Mouse (Mus musculus) liver, embryonic 16.5 days (tissue): ENCODE results near the gene Tbc1d10a. TPM values are rescaled to one million over a fixed set of nuclear protein-coding genes. Genes with fewer than 3 reads are reported as not detected.

Experiments
- ATAC-seq: fragments of 200-750 bp; cut with Nextera tagmentation; 2 replicates; pipeline ENCODE4 v1.8.0; 2017; ENCODE audit warnings: low read depth, mild to moderate bottlenecking, moderate number of reproducible peaks, moderate library complexity
- H3K27ac ChIP-seq: fragments of 300-500 bp; sonication (generic); 2 replicates; pipeline ENCODE4 v1.5.1; 2014; ENCODE audit warnings: mild to moderate bottlenecking, low read length
- H3K27me3 ChIP-seq: fragments of 300-500 bp; sonication (generic); 2 replicates; pipeline ENCODE4 v1.6.1; 2014; ENCODE audit warnings: low read depth, low read length, mixed read lengths; ENCODE audit not compliant: control insufficient read depth, insufficient read depth
- H3K36me3 ChIP-seq: fragments of 300-500 bp; sonication (generic); 2 replicates; pipeline ENCODE4 v1.6.1; 2014; ENCODE audit warnings: mild to moderate bottlenecking; ENCODE audit not compliant: control insufficient read depth, insufficient read depth
- H3K4me1 ChIP-seq: fragments of 300-500 bp; sonication (generic); 2 replicates; pipeline ENCODE4 v1.6.1; 2014; ENCODE audit warnings: low read depth, low read length, mixed read lengths; ENCODE audit not compliant: control insufficient read depth
- H3K4me2 ChIP-seq: fragments of 300-500 bp; sonication (generic); 2 replicates; pipeline ENCODE4 v1.6.1; 2014; ENCODE audit warnings: low read depth, low read length, mixed read lengths
- H3K4me3 ChIP-seq: fragments of 300-500 bp; sonication (generic); 2 replicates; pipeline ENCODE4 v1.5.1; 2014; ENCODE audit warnings: low read depth, mild to moderate bottlenecking, low read length
- H3K9ac ChIP-seq: fragments of 300-500 bp; sonication (generic); 2 replicates; pipeline ENCODE4 v1.6.1; 2014; ENCODE audit warnings: low read depth, low read length
- H3K9me3 ChIP-seq: fragments of 300-500 bp; sonication (generic); replicated peaks from 2 replicates; pipeline ENCODE4 v1.6.1; 2016; ENCODE audit warnings: low read length; ENCODE audit not compliant: control insufficient read depth
- WGBS: fragments of 180-500 bp; shearing (Covaris S2); extraction: QIAGEN DNeasy Blood & Tissue Kit; methylation state at CpG from one replicate; pipeline ENCODE4 v1.1.7; 2014; ENCODE audit not compliant: insufficient replicate concordance; 5-methylcytosine and 5-hydroxymethylcytosine counted together
- polyA plus RNA-seq: library from polyadenylated mRNA; unstranded; fragments of >200 nt; fragmentation: Nextera tagmentation; extraction: Ambion mirVana; gene quantifications from 2 replicates; pipeline ENCODE4 v1.2.1, GENCODE M21; 2015

Gene Tbc1d10a
- polyA plus RNA-seq, 1 experiment from 2014 or later, result 6.5 TPM

- WGBS, result 68% methylated on average over 3 of the region's 3 CpGs
- H3K27ac ChIP-seq, result no peak overlapping the region
- H3K9ac ChIP-seq, result no peak overlapping the region
- ATAC-seq, result no peak
- peaks cover 25% of the 10 kb centered on the region for H3K4me1 ChIP-seq
- H3K9me3 ChIP-seq, result no peaks in the 10 kb centered on the region
- no peak overlapping the region for H3K4me3 ChIP-seq
- H3K36me3 ChIP-seq, result no peaks in the 10 kb centered on the region
- H3K27me3 ChIP-seq, result no peaks in the 10 kb centered on the region
- H3K4me2 ChIP-seq, result no peak overlapping the region
Measured at GRCm38 (mm10) chr11:4190677-4191076, 4.1 kb downstream of the Tbc1d10a start.

GRCm38 (mm10) chr11:4192757-4193156 is 6.2 kb downstream of the Tbc1d10a start:
- Histone ChIP-seq H3K27ac (no peak overlapping the region), H3K9me3 (no peaks in the 10 kb centered on the region), H3K9ac (no peak overlapping the region), H3K36me3 (no peaks in the 10 kb centered on the region), H3K27me3 (no peaks in the 10 kb centered on the region), H3K4me3 (no peak overlapping the region), H3K4me1 (peaks cover 15% of the 10 kb centered on the region), H3K4me2 (no peak overlapping the region)
- 79% methylated on average over 3 of the region's 3 CpGs for WGBS
- no peak for ATAC-seq

- no peaks in the 10 kb centered on the region for H3K9me3 ChIP-seq
- H3K9ac ChIP-seq, result no peak overlapping the region
- no peaks in the 10 kb centered on the region for H3K27me3 ChIP-seq
- H3K4me2 ChIP-seq, result no peak overlapping the region
- no peak overlapping the region for H3K4me3 ChIP-seq
- peaks cover 9% of the 10 kb centered on the region for H3K4me1 ChIP-seq
- H3K27ac ChIP-seq, result no peak overlapping the region
- H3K36me3 ChIP-seq, result no peaks in the 10 kb centered on the region
- ATAC-seq, result no peak
Measured at GRCm38 (mm10) chr11:4193420-4193819, 6.8 kb downstream of the Tbc1d10a start.

GRCm38 (mm10) chr11:4195597-4196031 is 9.0 kb downstream of the Tbc1d10a start:
- Histone ChIP-seq H3K4me3 (no peak overlapping the region), H3K9ac (no peak overlapping the region), H3K27me3 (no peaks in the 10 kb centered on the region), H3K36me3 (no peaks in the 10 kb centered on the region), H3K27ac (no peak overlapping the region), H3K4me2 (no peak overlapping the region), H3K4me1 (peaks cover under 1% of the 10 kb centered on the region), H3K9me3 (no peaks in the 10 kb centered on the region)
- WGBS, result 37% methylated on average over 3 of the region's 3 CpGs
- ATAC-seq, result peak; percentile 47; the same call in 1 of the 2 replicates

GRCm38 (mm10) chr11:4196636-4197035 is 10.0 kb downstream of the Tbc1d10a start:
- no peak overlapping the region for H3K27ac ChIP-seq
- WGBS, result 74% methylated on average over 8 of the region's 8 CpGs

GRCm38 (mm10) chr11:4197691-4198090 is 11.1 kb downstream of the Tbc1d10a start:
- no peak for ATAC-seq
- no peaks in the 10 kb centered on the region for H3K9me3 ChIP-seq
- no peaks in the 10 kb centered on the region for H3K27me3 ChIP-seq
- H3K36me3 ChIP-seq, result no peaks in the 10 kb centered on the region
- H3K9ac ChIP-seq, result no peak overlapping the region
- no peaks in the 10 kb centered on the region for H3K4me1 ChIP-seq
- H3K4me3 ChIP-seq, result no peak overlapping the region
- H3K27ac ChIP-seq, result no peak overlapping the region
- WGBS, result 64% methylated on average over 1 of the region's 1 CpGs
- no peak overlapping the region for H3K4me2 ChIP-seq

More at GRCm38 (mm10) chr11:4196636-4197035, 10.0 kb downstream of the Tbc1d10a start:
- H3K9ac ChIP-seq, result no peak overlapping the region
- H3K9me3 ChIP-seq, result no peaks in the 10 kb centered on the region
- no peak for ATAC-seq
- H3K4me1 ChIP-seq, result no peaks in the 10 kb centered on the region
- H3K27me3 ChIP-seq, result no peaks in the 10 kb centered on the region
- no peak overlapping the region for H3K4me2 ChIP-seq
- H3K4me3 ChIP-seq, result no peak overlapping the region
- H3K36me3 ChIP-seq, result no peaks in the 10 kb centered on the region

GRCm38 (mm10) chr11:4201981-4202700 is 15.6 kb downstream of the Tbc1d10a start:
- H3K4me3 ChIP-seq, result no peak overlapping the region
- 63% methylated on average over 11 of the region's 11 CpGs for WGBS
- no peaks in the 10 kb centered on the region for H3K9me3 ChIP-seq
- no peak for ATAC-seq
- no peak overlapping the region for H3K4me2 ChIP-seq
- H3K36me3 ChIP-seq, result no peaks in the 10 kb centered on the region
- H3K9ac ChIP-seq, result no peak overlapping the region
- H3K4me1 ChIP-seq, result peaks cover 2% of the 10 kb centered on the region; the same call in 1 of the 2 replicates
- H3K27me3 ChIP-seq, result no peaks in the 10 kb centered on the region
- no peak overlapping the region for H3K27ac ChIP-seq

- no peak overlapping the region for H3K4me3 ChIP-seq
- peaks cover 2% of the 10 kb centered on the region; the same call in 1 of the 2 replicates for H3K4me1 ChIP-seq
- ATAC-seq, result no peak
- 36% methylated on average over 12 of the region's 12 CpGs for WGBS
- H3K4me2 ChIP-seq, result no peak overlapping the region
- no peak overlapping the region for H3K27ac ChIP-seq
- no peak overlapping the region for H3K9ac ChIP-seq
- no peaks in the 10 kb centered on the region for H3K9me3 ChIP-seq
- H3K27me3 ChIP-seq, result no peaks in the 10 kb centered on the region
- H3K36me3 ChIP-seq, result no peaks in the 10 kb centered on the region
Measured at GRCm38 (mm10) chr11:4202995-4203704, 16.6 kb downstream of the Tbc1d10a start.

- Histone ChIP-seq H3K4me2 (no peak overlapping the region), H3K9ac (no peak overlapping the region), H3K4me3 (no peak overlapping the region), H3K27ac (no peak overlapping the region), H3K4me1 (peaks cover 2% of the 10 kb centered on the region; the same call in 1 of the 2 replicates), H3K36me3 (no peaks in the 10 kb centered on the region), H3K27me3 (no peaks in the 10 kb centered on the region), H3K9me3 (no peaks in the 10 kb centered on the region)
- WGBS, result 34% methylated on average over 2 of the region's 2 CpGs
- ATAC-seq, result 0 out of 2 replicates have a peak, but pooled peaks have one; percentile 51
Measured at GRCm38 (mm10) chr11:4203705-4204074, 17.1 kb downstream of the Tbc1d10a start.
